33 mouse cellular contexts compared by ENCODE assay signal in genomic region chr19:11635572-11635971, GRCm38 (mm10). TPM values are rescaled to one million over a fixed set of nuclear protein-coding genes. Genes with fewer than 3 reads are reported as not detected.
"Had no signal": no experiment of that assay in that cellular context is flagged by ENCODE, and none has a peak within 500 bp of the region (broad histone marks: within the 10 kb centered on the region; RNA-seq: fewer than 3 reads in every experiment).

No protein-coding gene starts in this region.

- DNase-seq: kidney, adult 18-20 months; kidney, adult 9 months; kidney, postnatal 36 days; layer of hippocampus, postnatal 36 days; lung, adult 18-20 months; lung, postnatal 10 days; lung, postnatal 36 days; retina, postnatal 1 day; thymus, adult 2 months; thymus, postnatal 14 days; thymus, postnatal 4 days had no signal

- H3K27ac ChIP-seq: kidney, postnatal 0 days; left cerebral cortex, adult 2 months; liver, embryonic 14.5 days; lung, embryonic 15.5 days; midbrain, embryonic 10.5 days; midbrain, embryonic 13.5 days; neural tube, embryonic 13.5 days; stomach, postnatal 0 days had no signal

- H3K27me3 ChIP-seq: lung, embryonic 15.5 days; midbrain, embryonic 13.5 days; neural tube, embryonic 13.5 days had no signal

- H3K9me3 ChIP-seq: lung, embryonic 15.5 days; midbrain, embryonic 10.5 days; midbrain, embryonic 13.5 days; neural tube, embryonic 13.5 days had no signal

- H3K4me3 ChIP-seq: left cerebral cortex, adult 2 months; lung, embryonic 15.5 days; midbrain, embryonic 10.5 days; midbrain, embryonic 13.5 days; myocyte; neural tube, embryonic 13.5 days had no signal

- ATAC-seq: midbrain, embryonic 13.5 days; midbrain, embryonic 16.5 days had no signal

- H3K36me3 ChIP-seq: lung, embryonic 15.5 days; midbrain, embryonic 10.5 days; midbrain, embryonic 13.5 days; neural tube, embryonic 13.5 days had no signal

- H3K4me1 ChIP-seq: lung, embryonic 15.5 days; midbrain, embryonic 10.5 days; midbrain, embryonic 13.5 days; neural tube, embryonic 13.5 days had no signal

- H3K9ac ChIP-seq: liver, embryonic 14.5 days; lung, embryonic 15.5 days; midbrain, embryonic 13.5 days; neural tube, embryonic 13.5 days had no signal

RNA-seq across cellular contexts. Expression of gene Ms4a3, which starts 5.1 kb away (rescaled TPM):
- total RNA-seq: layer of hippocampus, postnatal 10 days; layer of hippocampus, postnatal 36 days; left cerebral cortex, adult 2 months; left cerebral cortex, postnatal 10 days; left cerebral cortex, postnatal 36 days; liver, adult 2 months; monocyte, adult 5-6 weeks; neutrophil, adult 5-6 weeks had no signal
- polyA plus RNA-seq: kidney, postnatal 0 days; limb, embryonic 11.5 days; liver, adult 2 months; midbrain, embryonic 10.5 days; midbrain, embryonic 13.5 days; midbrain, embryonic 16.5 days; myocyte; small intestine, adult 2 months had no signal

RNA-seq across cellular contexts. Expression of gene Ms4a2, which starts 12.1 kb away (rescaled TPM):
- total RNA-seq: layer of hippocampus, adult 8-10 months; layer of hippocampus, postnatal 10 days; layer of hippocampus, postnatal 36 days; left cerebral cortex, adult 2 months; left cerebral cortex, postnatal 10 days; left cerebral cortex, postnatal 36 days; liver, adult 2 months had no signal
- polyA plus RNA-seq: liver, adult 2 months; midbrain, embryonic 10.5 days; midbrain, embryonic 13.5 days; midbrain, embryonic 16.5 days; myocyte; small intestine, adult 2 months; thymus, adult 2 months had no signal

RNA-seq across cellular contexts. Expression of gene Oosp2, which starts 24.8 kb away (rescaled TPM):
- total RNA-seq: layer of hippocampus, adult 8-10 months; layer of hippocampus, postnatal 10 days; layer of hippocampus, postnatal 36 days; left cerebral cortex, adult 2 months; left cerebral cortex, postnatal 10 days; left cerebral cortex, postnatal 36 days; liver, adult 2 months; monocyte, adult 5-6 weeks; neutrophil, adult 5-6 weeks had no signal
- polyA plus RNA-seq: kidney, postnatal 0 days; limb, embryonic 11.5 days; limb, embryonic 14.5 days; liver, adult 2 months; lung, embryonic 15.5 days; midbrain, embryonic 10.5 days; midbrain, embryonic 13.5 days; midbrain, embryonic 16.5 days; myocyte; neural tube, embryonic 13.5 days; small intestine, adult 2 months; spleen, adult 2 months; stomach, embryonic 14.5 days; stomach, postnatal 0 days; thymus, adult 2 months had no signal

RNA-seq across cellular contexts. Expression of gene Oosp1, which starts 55.4 kb away (rescaled TPM):
- total RNA-seq: layer of hippocampus, adult 8-10 months; layer of hippocampus, postnatal 10 days; layer of hippocampus, postnatal 36 days; left cerebral cortex, adult 2 months; left cerebral cortex, postnatal 36 days; liver, adult 2 months; monocyte, adult 5-6 weeks; neutrophil, adult 5-6 weeks had no signal
- polyA plus RNA-seq: kidney, postnatal 0 days; limb, embryonic 11.5 days; limb, embryonic 14.5 days; liver, adult 2 months; lung, embryonic 15.5 days; midbrain, embryonic 10.5 days; midbrain, embryonic 13.5 days; midbrain, embryonic 16.5 days; myocyte; neural tube, embryonic 13.5 days; stomach, embryonic 14.5 days; stomach, postnatal 0 days had no signal
